Mouse (Mus musculus): Measurements from ENCODE around the gene Mblac2. TPM values are rescaled to one million over a fixed set of nuclear protein-coding genes. Genes with fewer than 3 reads are reported as not detected.
A peak's percentile ranks its signal among the peaks of the same experiment; 100 is the strongest.
"Not testable (repeated sequence)": the region's sequence is repeated elsewhere in the genome, so short reads cannot be mapped to it uniquely, and the experiment has no call there.

Mblac2 gene
- 20.2 and 23.3 TPM in 2 replicates for polyA plus RNA-seq (2012; rRNA removed)

DNA sequence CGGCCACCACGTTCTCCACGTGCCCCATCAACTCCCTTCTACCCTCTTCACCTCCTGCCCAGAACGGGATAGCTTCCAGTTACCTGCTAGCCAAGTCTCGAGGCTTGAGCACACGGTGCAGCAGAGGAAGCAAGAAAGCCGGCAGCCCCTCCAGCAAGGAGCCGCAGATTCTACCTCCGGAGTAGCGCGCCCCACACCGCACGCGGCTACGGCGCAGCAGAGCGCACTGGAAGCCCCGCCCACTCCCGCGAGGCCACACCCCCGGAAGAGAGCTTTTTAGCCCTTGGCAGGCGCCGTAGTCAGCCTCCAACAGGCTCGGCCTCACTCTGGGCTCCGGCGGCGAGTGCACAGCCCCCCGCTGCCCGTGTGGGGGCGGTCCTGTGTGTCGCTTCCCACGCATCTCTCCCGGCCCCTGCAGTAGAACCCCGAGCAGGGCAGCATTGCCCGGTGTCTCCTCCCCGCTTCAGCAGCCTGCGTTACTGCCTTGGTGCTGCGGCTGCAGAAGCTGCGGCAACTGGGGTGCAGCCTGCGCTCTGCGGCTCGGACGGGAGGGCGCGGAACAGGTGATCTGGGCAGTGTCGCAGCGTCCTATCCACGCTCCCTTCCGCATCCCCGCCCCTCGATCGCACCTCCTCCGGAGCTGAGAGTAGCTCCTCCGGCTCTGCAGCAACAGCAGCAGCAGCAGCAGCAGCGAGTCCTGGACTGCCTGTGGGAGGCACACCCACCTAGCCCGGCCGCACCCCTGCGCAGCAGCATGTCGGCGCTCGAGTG, at the start of gene Mblac2, which contains the start of gene Polr3g:
Gene Mblac2 (plus strand): TSS at position 567 of the 771 bp plus-strand sequence.
Gene Polr3g (minus strand): TSS at position 239 of the 771 bp plus-strand sequence.
- DNase-seq (ENCODE audit: extremely low spot score in 1 of 2, low spot score in 1 of 2), result peak; percentile 82 to 97

DNA sequence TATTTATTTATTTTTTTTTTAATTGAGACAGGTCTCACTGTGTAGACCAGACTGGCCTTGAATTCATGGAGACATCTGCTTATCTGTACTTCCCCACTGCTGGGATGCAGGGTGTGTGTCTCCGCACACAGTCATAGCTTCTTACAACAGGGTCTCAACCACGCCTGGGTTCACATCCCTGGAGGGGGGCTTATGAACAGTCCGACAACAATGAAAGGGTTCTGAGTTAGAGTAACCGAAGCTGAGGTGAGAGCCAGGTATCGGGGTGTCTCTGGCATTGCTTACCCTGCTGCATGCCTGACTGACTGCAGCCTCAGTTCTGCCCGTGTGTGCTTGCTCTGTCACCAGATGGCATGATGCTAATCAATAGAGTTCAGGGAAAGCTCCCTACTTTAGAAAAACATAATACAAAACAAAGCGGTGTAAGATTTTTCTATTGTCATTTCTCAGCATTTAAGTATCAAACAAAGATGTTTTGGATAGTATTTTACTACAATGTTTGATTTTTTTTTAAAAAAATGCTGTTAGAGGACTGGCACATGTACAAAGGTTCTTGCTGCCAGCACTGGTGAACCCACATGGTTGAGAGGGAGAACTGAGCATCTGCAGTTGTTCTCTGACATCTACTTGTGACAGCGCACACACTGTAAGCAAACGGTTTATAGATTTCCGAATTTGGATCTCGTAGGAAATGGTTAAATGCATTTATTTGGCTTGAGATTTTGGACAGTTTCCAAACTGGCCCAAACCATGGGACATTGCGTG, 47.4 kb upstream of the Mblac2 start:
- no peak for DNase-seq (ENCODE audit: extremely low spot score in 1 of 2, low spot score in 1 of 2)

DNA sequence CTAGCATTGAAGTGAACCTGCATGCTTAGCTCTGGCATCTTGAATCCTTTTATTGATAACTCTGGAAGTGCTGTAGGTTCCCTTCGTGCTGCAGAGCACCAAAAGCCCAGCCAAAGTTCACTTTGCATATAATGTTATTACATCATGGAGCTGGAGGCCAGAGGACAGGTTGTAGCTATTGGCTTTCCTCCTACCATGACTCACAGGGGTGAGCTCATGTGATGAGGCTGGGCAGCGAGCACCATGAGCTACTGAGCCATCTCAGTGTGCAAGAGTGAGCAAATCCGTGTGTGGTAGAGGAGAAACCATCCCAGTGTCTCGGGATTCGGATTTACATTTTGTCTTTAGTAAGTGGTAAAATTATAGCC, 46.8 kb upstream of the Mblac2 start:
- no peak for DNase-seq (ENCODE audit: extremely low spot score in 1 of 2, low spot score in 1 of 2)

DNA sequence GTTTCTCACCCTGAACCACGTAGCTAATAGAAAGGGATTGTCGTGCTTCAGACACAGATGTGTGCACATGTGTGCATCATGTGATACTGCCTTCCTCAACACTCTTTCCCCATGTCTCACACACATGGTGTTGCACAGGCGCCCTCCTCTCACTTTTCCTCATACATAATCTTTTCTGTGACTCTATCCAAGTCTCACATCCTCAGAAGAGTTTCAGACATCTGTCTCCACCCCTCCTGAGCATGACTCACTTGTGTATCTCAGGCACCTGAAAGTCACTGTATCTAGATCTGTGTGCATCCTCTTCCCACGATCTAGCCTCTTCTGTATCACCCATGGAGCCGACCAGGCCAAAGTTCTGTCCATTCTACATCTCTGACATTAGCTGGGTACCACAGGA, 43.4 kb upstream of the Mblac2 start:
- DNase-seq (ENCODE audit: extremely low spot score in 1 of 2, low spot score in 1 of 2), result no peak

DNA sequence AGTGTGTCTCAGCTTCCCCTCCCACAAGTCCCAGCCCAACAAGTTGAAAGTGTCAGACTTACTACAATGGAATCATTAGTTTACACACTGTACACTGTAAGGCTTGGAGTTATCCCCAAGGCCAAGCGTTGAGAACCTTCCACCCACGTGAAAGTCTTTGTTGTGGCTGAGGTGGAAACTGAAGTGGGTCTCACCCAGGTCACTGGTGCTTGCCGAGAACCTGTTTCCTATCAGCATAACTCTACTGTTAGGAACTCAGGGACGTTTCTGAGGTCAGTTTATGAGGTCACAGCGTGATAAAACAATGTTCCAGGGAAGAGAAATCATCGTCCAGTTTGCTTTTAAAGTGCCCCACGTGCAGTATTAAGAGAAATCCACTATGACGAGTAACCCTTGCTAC, 35.8 kb upstream of the Mblac2 start:
- no peak for DNase-seq (ENCODE audit: extremely low spot score in 1 of 2, low spot score in 1 of 2)

DNA sequence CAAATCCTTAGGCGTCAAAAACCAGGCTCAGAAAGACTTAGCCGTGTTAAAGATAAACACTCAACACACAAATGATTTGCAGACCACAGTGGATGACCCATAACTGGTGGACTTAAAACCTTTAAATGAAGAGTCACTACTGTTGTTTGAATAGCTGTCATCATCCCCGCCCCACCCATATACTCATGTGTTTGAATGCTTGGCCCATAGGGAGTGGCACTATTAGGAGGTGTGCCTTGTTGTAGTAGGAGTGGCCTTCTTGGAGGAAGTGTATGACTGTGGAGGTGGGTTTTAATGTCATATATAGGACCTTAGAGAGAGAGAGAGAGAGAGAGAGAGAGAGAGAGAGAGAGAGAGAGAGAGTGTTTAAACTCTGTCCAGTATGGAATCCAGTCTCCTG, 28.0 kb upstream of the Mblac2 start:
- DNase-seq (ENCODE audit: extremely low spot score in 1 of 2, low spot score in 1 of 2), result no peak

DNA sequence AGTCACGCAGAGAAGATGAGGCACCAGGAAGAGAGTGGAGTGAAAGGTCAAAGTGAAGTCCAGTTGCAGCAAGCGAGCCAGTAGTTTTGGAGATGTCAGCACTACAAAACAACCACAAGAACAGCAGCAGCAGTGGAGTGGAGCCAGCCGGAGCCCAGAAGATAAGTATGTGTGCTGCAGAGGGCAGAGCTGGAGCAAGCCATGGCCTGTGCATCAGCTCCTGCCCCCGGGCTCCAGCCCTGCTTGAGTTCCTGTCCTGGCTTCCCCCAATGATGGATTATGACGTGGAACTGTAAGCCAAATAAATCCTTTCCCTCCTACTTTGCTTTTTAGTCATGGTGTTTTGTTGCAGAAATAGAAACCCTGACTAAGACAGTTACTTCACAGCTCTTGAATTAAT, 26.9 kb upstream of the Mblac2 start:
- peak in 1 of 2 experiments; percentile 12 for DNase-seq (ENCODE audit: extremely low spot score in 1 of 2, low spot score in 1 of 2)

DNA sequence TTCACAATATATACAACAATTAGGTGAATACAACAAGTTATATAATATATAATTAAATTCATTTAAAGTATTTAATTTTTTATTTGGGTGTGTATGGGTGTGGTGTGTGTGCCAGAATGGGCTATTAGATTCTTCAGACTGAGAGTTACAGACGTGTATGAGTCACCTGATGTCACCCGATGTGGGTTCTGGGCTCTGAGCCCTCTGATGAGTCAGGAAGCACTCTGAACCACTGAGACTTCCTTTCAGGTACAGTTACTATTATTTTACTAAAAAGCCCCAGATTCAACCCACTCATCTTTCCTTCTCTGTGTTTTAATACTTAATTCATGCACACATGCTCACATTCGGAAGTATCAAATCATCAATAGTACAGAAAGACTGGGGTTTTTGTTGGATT, 26.3 kb upstream of the Mblac2 start:
- no peak for DNase-seq (ENCODE audit: extremely low spot score in 1 of 2, low spot score in 1 of 2)

DNA sequence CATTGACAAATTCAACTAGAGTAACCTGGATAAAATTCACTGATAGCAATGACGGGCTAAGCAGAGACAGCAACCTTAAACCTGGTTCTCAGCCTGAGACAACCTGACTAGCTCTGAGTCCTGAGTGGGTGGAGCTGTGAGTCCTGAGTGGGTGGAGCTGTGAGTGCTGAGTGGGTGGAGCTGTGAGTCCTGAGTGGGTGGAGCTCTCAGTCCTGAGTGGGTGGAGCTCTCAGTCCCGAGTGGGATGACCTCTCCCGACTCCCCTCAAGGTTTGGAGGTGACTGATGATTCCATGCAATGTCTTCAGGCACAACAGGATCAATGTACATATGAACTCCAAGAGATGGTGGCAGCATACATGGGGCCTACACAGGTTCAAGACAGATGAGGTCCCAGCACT, 21.6 kb upstream of the Mblac2 start:
- DNase-seq (ENCODE audit: extremely low spot score in 1 of 2, low spot score in 1 of 2), result no peak

DNA sequence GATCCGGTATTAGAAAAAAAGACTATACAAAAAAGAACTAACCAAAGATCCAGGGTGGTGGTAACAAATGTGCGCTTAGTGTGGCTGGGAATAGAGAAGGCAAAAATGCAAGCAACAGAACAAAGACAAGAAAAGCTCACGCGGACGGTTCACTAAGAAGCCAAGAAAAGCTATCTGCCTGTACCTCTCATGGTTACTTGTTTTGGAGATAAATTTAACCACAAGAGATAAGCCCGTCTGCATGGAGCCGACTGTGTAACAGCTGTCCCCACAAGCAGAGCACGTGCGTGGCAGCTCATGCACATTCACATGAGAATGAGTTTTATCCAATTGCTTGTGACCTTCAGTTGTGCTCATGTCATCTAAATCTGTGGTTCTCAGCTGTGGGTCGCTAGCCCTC, 20.7 kb upstream of the Mblac2 start:
- no peak for DNase-seq (ENCODE audit: extremely low spot score in 1 of 2, low spot score in 1 of 2)

DNA sequence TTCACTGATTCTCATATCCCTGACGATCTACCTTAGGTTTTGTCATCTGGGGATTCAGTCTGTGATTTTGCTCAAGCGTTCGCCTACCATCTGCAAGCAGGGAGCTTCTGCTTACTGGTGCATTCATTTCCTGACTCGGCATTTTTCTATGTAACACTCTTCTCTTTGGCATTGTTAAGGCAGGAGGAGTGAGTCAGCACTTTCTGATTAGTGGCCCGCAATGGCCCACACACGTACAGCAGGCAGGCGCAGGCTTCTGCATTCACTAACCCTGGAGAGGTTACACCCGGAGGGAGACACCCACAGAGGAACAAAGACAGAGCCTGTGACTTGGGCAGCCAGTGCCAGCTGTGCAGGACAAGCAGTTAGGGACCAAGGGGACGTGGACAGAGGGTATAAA, 19.5 kb upstream of the Mblac2 start:
- peak in 1 of 2 experiments; percentile 28 for DNase-seq (ENCODE audit: extremely low spot score in 1 of 2, low spot score in 1 of 2)

DNA sequence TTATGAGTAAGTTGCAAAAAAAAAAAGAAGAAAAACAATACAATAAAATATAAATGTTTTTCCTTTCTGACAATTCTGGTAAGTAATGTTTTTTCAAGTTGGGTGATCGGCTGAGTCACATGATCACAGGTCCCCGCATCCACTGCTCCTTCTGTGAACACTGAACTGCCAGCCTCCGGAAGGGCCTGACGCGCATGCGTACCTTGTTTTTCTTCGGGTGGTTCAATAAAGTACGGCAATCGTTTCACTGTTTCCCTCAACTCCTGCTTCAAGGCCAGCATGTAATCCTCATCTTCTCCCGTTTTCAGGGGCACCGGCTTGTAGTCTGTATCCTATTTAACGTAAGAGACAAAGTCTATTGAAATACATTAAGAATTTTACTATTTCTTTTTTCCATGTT, 16.7 kb upstream of the Mblac2 start:
- DNase-seq (ENCODE audit: extremely low spot score in 1 of 2, low spot score in 1 of 2), result no peak

DNA sequence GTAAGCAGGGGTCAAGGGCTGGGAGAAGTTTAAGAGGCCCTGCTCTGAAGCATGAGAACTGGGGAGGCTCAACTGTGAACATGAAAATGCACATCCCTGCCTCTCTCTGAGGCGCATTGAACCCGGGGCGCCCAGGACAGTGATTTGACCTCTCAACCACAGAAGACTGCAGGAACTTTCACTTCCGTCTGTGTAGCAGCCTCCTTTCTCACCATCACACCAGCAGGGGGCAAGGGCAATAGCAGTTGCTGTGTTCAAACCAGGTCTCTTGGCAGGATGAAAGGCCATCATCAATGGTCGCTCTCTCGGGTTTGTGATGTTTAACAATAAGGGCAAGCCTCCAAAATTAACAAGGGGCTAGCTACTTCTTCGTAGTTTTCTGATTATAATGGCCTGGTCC, 8.0 kb upstream of the Mblac2 start:
- no peak for DNase-seq (ENCODE audit: extremely low spot score in 1 of 2, low spot score in 1 of 2)

DNA sequence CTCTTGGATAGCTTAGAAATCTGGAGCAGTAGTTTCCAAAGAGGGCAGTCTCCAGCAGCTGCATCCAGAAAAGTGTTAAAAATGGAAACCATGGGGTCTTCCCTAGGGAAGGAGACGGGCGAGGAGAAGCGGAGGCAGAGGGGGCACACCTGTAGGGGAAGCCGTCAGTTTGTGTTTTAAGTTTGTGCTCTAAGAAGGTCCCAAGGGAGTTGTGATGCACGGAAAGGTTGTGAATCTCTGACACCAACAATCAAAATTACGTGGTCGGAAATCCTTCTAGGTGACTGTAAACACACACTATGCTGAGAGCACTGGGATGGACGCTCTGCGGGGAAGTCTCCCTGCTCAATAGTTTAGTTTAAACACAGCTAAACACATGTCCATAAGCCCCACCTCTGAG, 7.5 kb upstream of the Mblac2 start:
- no peak for DNase-seq (ENCODE audit: extremely low spot score in 1 of 2, low spot score in 1 of 2)

DNA sequence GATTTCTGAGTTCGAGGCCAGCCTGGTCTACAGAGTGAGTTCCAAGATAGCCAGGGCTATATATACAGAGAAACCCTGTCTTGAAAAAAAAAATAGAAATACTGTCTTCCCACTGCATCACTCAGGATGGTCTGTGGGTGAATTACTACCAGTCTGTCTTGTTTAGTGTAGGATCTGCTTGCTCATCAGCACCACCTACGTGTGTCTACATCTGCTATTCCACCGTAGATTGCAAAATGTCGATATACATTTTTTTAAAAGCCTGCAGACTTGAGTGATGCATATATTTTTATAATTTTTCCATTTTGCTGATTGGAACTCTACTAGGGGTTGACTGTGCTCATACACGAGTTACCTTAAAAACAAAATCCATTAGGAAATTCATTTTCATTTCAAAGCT, 4.8 kb upstream of the Mblac2 start:
- peak in 1 of 2 experiments; percentile 19 for DNase-seq (ENCODE audit: extremely low spot score in 1 of 2, low spot score in 1 of 2)

DNA sequence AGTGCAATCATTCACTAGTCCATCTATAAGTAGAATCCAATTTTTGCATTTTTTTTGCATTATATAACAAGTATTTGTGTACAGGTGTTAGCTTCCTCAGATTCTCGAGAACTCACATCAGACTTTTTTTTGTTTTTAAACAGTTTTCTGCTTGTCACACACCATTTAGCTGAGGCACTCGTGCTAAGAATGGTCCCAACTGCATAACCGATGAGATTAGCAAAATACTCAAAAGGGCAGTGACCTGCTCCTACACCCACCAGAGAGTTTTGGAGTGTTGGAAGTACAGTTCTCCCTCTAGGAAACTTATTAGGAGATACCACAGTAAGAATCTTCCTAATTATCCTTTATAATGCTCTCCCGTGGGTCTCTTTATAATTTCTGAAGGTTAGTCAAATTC, 1.3 kb upstream of the Mblac2 start:
- DNase-seq (ENCODE audit: extremely low spot score in 1 of 2, low spot score in 1 of 2), result no peak

DNA sequence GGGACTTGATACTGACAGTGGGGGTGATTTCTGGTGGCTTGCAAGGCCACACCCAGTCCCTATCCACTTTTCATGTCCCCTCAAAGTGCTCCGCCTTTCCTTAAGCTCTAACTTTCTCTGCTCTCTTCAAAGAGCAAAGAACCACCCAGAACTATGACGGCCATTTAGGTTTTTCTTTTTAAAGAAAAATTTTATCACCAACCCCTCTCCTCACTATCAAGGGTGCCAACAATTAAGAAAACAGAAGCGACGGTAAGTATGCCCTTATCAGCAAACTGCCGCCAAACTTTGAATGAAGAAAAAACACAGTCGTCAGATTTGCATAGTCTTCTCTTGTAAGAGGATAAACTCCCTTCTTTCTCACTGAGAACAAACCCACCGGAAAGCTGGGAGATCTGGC, 875 bp upstream of the Mblac2 start:
- DNase-seq (ENCODE audit: extremely low spot score in 1 of 2, low spot score in 1 of 2), result no peak

DNA sequence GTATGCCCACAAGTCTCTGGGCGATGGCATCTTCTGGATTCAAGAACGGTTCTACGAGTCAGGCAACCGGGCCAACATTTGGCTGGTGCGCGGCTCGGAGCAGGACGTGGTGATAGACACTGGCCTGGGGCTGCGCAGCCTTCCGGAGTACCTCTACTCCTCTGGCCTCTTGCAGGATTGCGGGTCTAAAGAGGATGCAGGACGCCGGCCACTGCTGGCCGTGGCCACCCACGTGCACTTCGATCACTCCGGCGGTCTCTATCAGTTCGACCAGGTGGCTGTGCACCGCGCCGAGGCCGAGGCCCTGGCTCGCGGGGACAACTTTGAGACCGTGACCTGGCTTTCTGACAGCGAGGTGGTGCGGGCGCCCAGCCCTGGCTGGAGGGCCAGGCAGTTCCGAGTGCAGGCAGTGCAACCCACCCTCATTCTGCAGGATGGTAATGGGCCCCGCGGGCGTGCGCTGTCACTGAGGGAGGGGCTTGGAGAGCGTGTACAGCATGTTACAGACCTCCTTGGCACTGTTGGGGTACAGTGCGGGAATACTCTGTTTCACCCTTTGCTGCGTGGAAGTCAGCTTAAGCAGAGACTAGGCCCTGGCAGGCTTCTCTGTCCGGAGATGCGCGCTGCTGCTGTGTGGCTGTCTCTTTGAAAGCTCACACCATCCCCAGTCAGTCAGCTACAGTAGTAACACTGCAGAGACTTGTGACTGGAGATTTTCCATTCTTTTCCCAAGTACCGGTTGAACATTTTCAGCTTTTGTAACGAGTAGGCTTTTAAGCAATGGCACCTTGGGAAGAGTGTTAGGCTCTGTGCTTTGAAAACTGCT, 618 bp downstream of the Mblac2 start:
- DNase-seq (ENCODE audit: extremely low spot score in 1 of 2, low spot score in 1 of 2), result peak in 1 of 2 experiments; percentile 54

DNA sequence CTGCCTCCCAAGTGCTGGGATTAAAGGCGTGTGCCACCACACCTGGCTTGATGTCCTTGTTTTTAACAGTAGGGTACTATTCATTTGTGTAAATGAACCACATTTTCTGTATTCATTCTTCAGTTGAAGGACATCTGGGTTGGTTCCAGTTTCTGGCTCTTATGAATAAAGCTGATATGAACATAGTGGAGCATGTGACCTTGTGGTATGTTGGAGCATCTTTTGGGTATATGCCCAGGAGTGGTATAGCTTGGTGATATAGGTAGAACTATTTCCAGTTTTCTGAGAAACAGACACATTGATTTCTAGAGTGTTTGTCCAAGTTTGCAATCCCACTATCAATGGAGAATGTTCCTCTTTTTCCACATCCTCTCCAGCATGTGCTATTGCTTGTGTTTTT, 2.8 kb downstream of the Mblac2 start:
- no peak for DNase-seq (ENCODE audit: extremely low spot score in 1 of 2, low spot score in 1 of 2)

DNA sequence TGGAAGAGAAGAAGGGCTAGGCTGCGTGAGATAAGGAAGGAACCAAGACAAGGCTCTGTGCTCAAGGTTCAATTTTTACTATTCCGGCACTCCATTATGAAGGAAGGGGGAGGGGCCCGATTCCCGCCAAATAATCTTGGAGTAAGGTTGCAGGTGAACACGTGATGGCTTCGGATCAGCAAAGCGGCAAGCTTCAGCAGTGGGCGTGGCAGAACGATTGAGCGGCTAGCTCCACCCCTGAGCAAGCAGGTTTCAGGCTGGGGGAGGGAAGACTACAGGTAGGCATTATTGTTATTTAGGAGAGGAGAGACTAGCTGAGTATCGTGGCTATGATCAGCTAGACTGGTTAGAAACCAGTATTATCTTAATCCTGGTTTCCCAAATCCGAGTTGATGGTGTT, 17.0 kb downstream of the Mblac2 start:
- not testable (repeated sequence) for DNase-seq (ENCODE audit: extremely low spot score in 1 of 2, low spot score in 1 of 2)

DNA sequence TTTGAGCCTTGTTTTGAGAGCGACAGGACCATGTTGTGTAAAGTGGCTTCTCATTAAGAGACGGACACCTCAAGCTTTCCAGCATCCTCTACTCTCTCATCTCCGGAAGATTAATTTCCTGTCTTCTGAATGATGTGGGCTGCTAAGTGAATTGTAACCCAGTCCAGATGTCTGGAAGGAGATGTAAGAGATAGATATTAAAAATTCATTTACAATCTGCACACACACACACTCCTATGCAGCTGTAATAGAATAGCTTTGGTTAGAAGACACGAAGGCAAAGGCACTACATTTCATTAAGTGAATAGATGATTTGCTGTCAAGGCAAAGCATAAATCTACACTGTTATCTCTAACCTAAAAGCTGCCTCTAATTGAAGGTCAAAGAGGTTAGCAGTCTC, 18.0 kb downstream of the Mblac2 start:
- no peak for DNase-seq (ENCODE audit: extremely low spot score in 1 of 2, low spot score in 1 of 2)
